Mouse (Mus musculus): ENCODE measurements at regions not wholly inside any gene's neighbourhood (a gene's known extent, or its start where the extent isn't known, plus 50 kb on each side); places are given as distances from the start of the nearest gene placed in this dataset.

GRCm38 (mm10) chr6:126398641-126399040 is 136.6 kb downstream of the Kcna5 start:
- H3K27me3 ChIP-seq (ENCODE audit: control insufficient read depth, insufficient read depth, insufficient read length) = no peaks in the 10 kb centered on the region
- no peaks in the 10 kb centered on the region for H3K79me2 ChIP-seq (ENCODE audit: control insufficient read depth, insufficient read depth)
- H3K4me3 ChIP-seq (ENCODE audit: insufficient read depth, poor library complexity, severe bottlenecking) = no peak overlapping the region
- H3ac ChIP-seq (ENCODE audit: control insufficient read depth, insufficient read length, low read depth) = no peak overlapping the region
- H3K79me3 ChIP-seq (ENCODE audit: low read depth) = no peaks in the 10 kb centered on the region
- no peaks in the 10 kb centered on the region for H3K36me3 ChIP-seq (ENCODE audit: control insufficient read depth, insufficient read depth)
- no peak for TF ChIP-seq CTCF (IDR thresholded peaks at IDR 0.05; ENCODE audit: control insufficient read depth, insufficient read depth, insufficient read length)
- TF ChIP-seq FOSL1 (IDR thresholded peaks at IDR 0.05; ENCODE audit: insufficient read depth, low read length, poor library complexity, severe bottlenecking) = no peak
- no peak for TF ChIP-seq USF1 (IDR thresholded peaks at IDR 0.05; ENCODE audit: low read depth)
- TF ChIP-seq MYOD1 (IDR thresholded peaks at IDR 0.05; ENCODE audit: control insufficient read depth, insufficient read length, low read depth) = no peak
- no peak for TF ChIP-seq MYOG (IDR thresholded peaks at IDR 0.05; ENCODE audit: control insufficient read depth, extremely low read depth, insufficient read length)
- no peak for TF ChIP-seq CEBPB (IDR thresholded peaks at IDR 0.05; ENCODE audit: low read depth)
- TF ChIP-seq MAX (IDR thresholded peaks at IDR 0.05) = no peak

- no peaks in the 10 kb centered on the region for H3K79me3 ChIP-seq (ENCODE audit: low read depth)
- no peaks in the 10 kb centered on the region for H3K79me2 ChIP-seq (ENCODE audit: control insufficient read depth, insufficient read depth)
Observed at GRCm38 (mm10) chr6:126395015-126395414, 140.2 kb downstream of the Kcna5 start.

GRCm38 (mm10) chr6:126394111-126394809 is 141.0 kb downstream of the Kcna5 start:
- no peaks in the 10 kb centered on the region for H3K27me3 ChIP-seq (ENCODE audit: control insufficient read depth, insufficient read depth, insufficient read length)
- H3ac ChIP-seq (ENCODE audit: control insufficient read depth, insufficient read length, low read depth) = no peak overlapping the region
- TF ChIP-seq CEBPB (IDR thresholded peaks at IDR 0.05; ENCODE audit: low read depth) (no peak), MYOD1 (IDR thresholded peaks at IDR 0.05; ENCODE audit: control insufficient read depth, insufficient read length, low read depth) (no peak), MYOG (IDR thresholded peaks at IDR 0.05; ENCODE audit: control insufficient read depth, extremely low read depth, insufficient read length) (no peak), USF1 (IDR thresholded peaks at IDR 0.05; ENCODE audit: low read depth) (no peak), MAX (IDR thresholded peaks at IDR 0.05) (no peak), FOSL1 (IDR thresholded peaks at IDR 0.05; ENCODE audit: insufficient read depth, low read length, poor library complexity, severe bottlenecking) (no peak), CTCF (IDR thresholded peaks at IDR 0.05; ENCODE audit: control insufficient read depth, insufficient read depth, insufficient read length) (no peak)
- H3K4me3 ChIP-seq (ENCODE audit: insufficient read depth, poor library complexity, severe bottlenecking) = no peak overlapping the region
- no peaks in the 10 kb centered on the region for H3K79me3 ChIP-seq (ENCODE audit: low read depth)
- H3K36me3 ChIP-seq (ENCODE audit: control insufficient read depth, insufficient read depth) = no peaks in the 10 kb centered on the region
- H3K79me2 ChIP-seq (ENCODE audit: control insufficient read depth, insufficient read depth) = no peaks in the 10 kb centered on the region

More at GRCm38 (mm10) chr6:126395015-126395414, 140.2 kb downstream of the Kcna5 start:
- no peaks in the 10 kb centered on the region for H3K27me3 ChIP-seq (ENCODE audit: control insufficient read depth, insufficient read depth, insufficient read length)
- H3ac ChIP-seq (ENCODE audit: control insufficient read depth, insufficient read length, low read depth) = no peak overlapping the region
- H3K4me3 ChIP-seq (ENCODE audit: insufficient read depth, poor library complexity, severe bottlenecking) = no peak overlapping the region
- no peak for TF ChIP-seq MAX (IDR thresholded peaks at IDR 0.05)
- TF ChIP-seq FOSL1 (IDR thresholded peaks at IDR 0.05; ENCODE audit: insufficient read depth, low read length, poor library complexity, severe bottlenecking) = no peak
- TF ChIP-seq MYOD1 (IDR thresholded peaks at IDR 0.05; ENCODE audit: control insufficient read depth, insufficient read length, low read depth) = no peak
- no peak for TF ChIP-seq CTCF (IDR thresholded peaks at IDR 0.05; ENCODE audit: control insufficient read depth, insufficient read depth, insufficient read length)
- TF ChIP-seq CEBPB (IDR thresholded peaks at IDR 0.05; ENCODE audit: low read depth) = no peak
- TF ChIP-seq USF1 (IDR thresholded peaks at IDR 0.05; ENCODE audit: low read depth) = no peak
- TF ChIP-seq MYOG (IDR thresholded peaks at IDR 0.05; ENCODE audit: control insufficient read depth, extremely low read depth, insufficient read length) = no peak
- H3K36me3 ChIP-seq (ENCODE audit: control insufficient read depth, insufficient read depth) = no peaks in the 10 kb centered on the region

- Histone ChIP-seq H3ac (ENCODE audit: control insufficient read depth, insufficient read length, low read depth) (no peak overlapping the region), H3K79me2 (ENCODE audit: control insufficient read depth, insufficient read depth) (no peaks in the 10 kb centered on the region), H3K79me3 (ENCODE audit: low read depth) (no peaks in the 10 kb centered on the region), H3K27me3 (ENCODE audit: control insufficient read depth, insufficient read depth, insufficient read length) (no peaks in the 10 kb centered on the region), H3K36me3 (ENCODE audit: control insufficient read depth, insufficient read depth) (no peaks in the 10 kb centered on the region), H3K4me3 (ENCODE audit: insufficient read depth, poor library complexity, severe bottlenecking) (no peak overlapping the region)
- TF ChIP-seq CTCF (IDR thresholded peaks at IDR 0.05; ENCODE audit: control insufficient read depth, insufficient read depth, insufficient read length) (no peak), CEBPB (IDR thresholded peaks at IDR 0.05; ENCODE audit: low read depth) (no peak)
Observed at GRCm38 (mm10) chr6:126384210-126385012, 150.8 kb downstream of the Kcna5 start.

- TF ChIP-seq MAX (IDR thresholded peaks at IDR 0.05) (no peak), CTCF (IDR thresholded peaks at IDR 0.05; ENCODE audit: control insufficient read depth, insufficient read depth, insufficient read length) (no peak), MYOD1 (IDR thresholded peaks at IDR 0.05; ENCODE audit: control insufficient read depth, insufficient read length, low read depth) (no peak), CEBPB (IDR thresholded peaks at IDR 0.05; ENCODE audit: low read depth) (no peak), FOSL1 (IDR thresholded peaks at IDR 0.05; ENCODE audit: insufficient read depth, low read length, poor library complexity, severe bottlenecking) (no peak), USF1 (IDR thresholded peaks at IDR 0.05; ENCODE audit: low read depth) (no peak), MYOG (IDR thresholded peaks at IDR 0.05; ENCODE audit: control insufficient read depth, extremely low read depth, insufficient read length) (no peak)
- Histone ChIP-seq H3ac (ENCODE audit: control insufficient read depth, insufficient read length, low read depth) (no peak overlapping the region), H3K36me3 (ENCODE audit: control insufficient read depth, insufficient read depth) (no peaks in the 10 kb centered on the region), H3K27me3 (ENCODE audit: control insufficient read depth, insufficient read depth, insufficient read length) (no peaks in the 10 kb centered on the region), H3K79me2 (ENCODE audit: control insufficient read depth, insufficient read depth) (no peaks in the 10 kb centered on the region), H3K4me3 (ENCODE audit: insufficient read depth, poor library complexity, severe bottlenecking) (no peak overlapping the region), H3K79me3 (ENCODE audit: low read depth) (no peaks in the 10 kb centered on the region)
Observed at GRCm38 (mm10) chr6:126377216-126377615, 158.0 kb downstream of the Kcna5 start.
